Mouse (Mus musculus): Measurements from ENCODE around the gene Armc7.

GRCm38 (mm10) chr11:115425671-115426070, 49.8 kb upstream of the Armc7 start:
- TF ChIP-seq CTCF (IDR thresholded peaks at IDR 0.05; ENCODE audit: control insufficient read depth, insufficient read depth, insufficient replicate concordance, low read depth, low read length) (no peak), POLR2A (IDR thresholded peaks at IDR 0.05; ENCODE audit: control insufficient read depth, low read depth, low read length) (no peak)
